8 mouse cellular contexts compared by ENCODE assay signal in the genomic region with DNA sequence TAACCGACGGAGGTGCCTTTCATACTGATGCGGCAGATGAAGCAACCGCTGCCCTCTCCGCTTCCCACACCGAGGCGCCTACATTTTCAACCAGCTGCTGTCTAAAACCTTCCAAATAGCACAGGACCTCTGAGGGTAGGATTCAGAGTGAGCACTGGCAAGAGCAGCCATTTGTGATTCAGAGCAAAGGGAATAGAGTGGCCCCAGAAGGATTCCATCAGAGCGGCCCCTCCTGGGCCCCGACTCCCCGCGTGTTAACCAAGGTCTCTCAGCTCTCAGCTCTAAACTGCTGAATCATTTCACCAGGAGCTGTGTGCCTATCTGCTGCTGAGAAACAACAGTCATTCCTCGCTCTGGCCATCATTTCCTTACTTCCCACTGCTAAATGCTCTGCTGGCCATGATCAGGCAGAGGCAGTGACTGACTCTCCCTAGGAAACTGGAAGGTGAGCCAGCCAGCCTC.
DNase-seq lines count a peak whose midpoint lies in the region; ATAC-seq lines count a peak whose summit lies in the region.

No protein-coding gene starts in this region.

- no peak overlapping the region for H3K4me3 ChIP-seq in forebrain, embryonic 16.5 days (replicated peaks; ENCODE audit: low read length)
- no peak overlapping the region for H3K4me3 ChIP-seq in hindbrain, embryonic 15.5 days
- no peak overlapping the region for H3K4me3 ChIP-seq in midbrain, embryonic 11.5 days (ENCODE audit: low read depth, low read length)

- DNase-seq in frontal cortex, postnatal 14 days (ENCODE audit: low spot score in 2 of 2), result no peak
- peak; percentile 54 for DNase-seq in brain, adult 2 months (ENCODE audit: low read depth, low spot score)
- DNase-seq in midbrain, embryonic 11.5 days (ENCODE audit: low spot score, missing footprints), result peak; percentile 85
- DNase-seq in kidney, postnatal 36 days, result no peak
- no peak for DNase-seq in thymus, postnatal 4 days

- WGBS in forebrain, embryonic 16.5 days, result 12% methylated on average over 12 of the region's 12 CpGs
- 13% methylated on average over 12 of the region's 12 CpGs for WGBS in hindbrain, embryonic 15.5 days
- WGBS in midbrain, embryonic 11.5 days, result 21% methylated on average over 12 of the region's 12 CpGs

- H3K9me3 ChIP-seq in forebrain, embryonic 16.5 days (ENCODE audit: control insufficient read depth, low read length), result no peaks in the 10 kb centered on the region
- no peaks in the 10 kb centered on the region for H3K9me3 ChIP-seq in hindbrain, embryonic 15.5 days
- no peaks in the 10 kb centered on the region for H3K9me3 ChIP-seq in midbrain, embryonic 11.5 days (ENCODE audit: control insufficient read depth, low read length)

- ATAC-seq in frontal cortex, adult (ENCODE audit: low TSS enrichment), result peak; percentile 68; the same call in 1 of the 2 replicates
- ATAC-seq in forebrain, embryonic 16.5 days, result 0 out of 2 replicates have a peak, but pooled peaks have one; percentile 33
- peak; percentile 51; the same call in 1 of the 2 replicates for ATAC-seq in hindbrain, embryonic 15.5 days (ENCODE audit: low FRiP score, low read depth)
- ATAC-seq in midbrain, embryonic 11.5 days (ENCODE audit: low FRiP score), result no peak

- no peaks in the 10 kb centered on the region for H3K36me3 ChIP-seq in forebrain, embryonic 16.5 days (ENCODE audit: control insufficient read depth, insufficient read depth)
- H3K36me3 ChIP-seq in hindbrain, embryonic 15.5 days, result no peaks in the 10 kb centered on the region
- H3K36me3 ChIP-seq in midbrain, embryonic 11.5 days (ENCODE audit: control insufficient read depth, insufficient read depth, low read length), result no peaks in the 10 kb centered on the region

- H3K4me2 ChIP-seq in forebrain, embryonic 16.5 days (ENCODE audit: low read length), result peak overlapping the region; percentile 21; the same call in 1 of the 2 replicates
- H3K4me2 ChIP-seq in hindbrain, embryonic 15.5 days, result peak overlapping the region; percentile 30; the same call in 1 of the 2 replicates
- H3K4me2 ChIP-seq in midbrain, embryonic 11.5 days, result peak overlapping the region; percentile 27

- H3K27ac ChIP-seq in forebrain, embryonic 16.5 days (ENCODE audit: low read length), result peak overlapping the region; percentile 3; the same call in 1 of the 2 replicates
- H3K27ac ChIP-seq in hindbrain, embryonic 15.5 days (replicated peaks), result peak overlapping the region; percentile 68
- H3K27ac ChIP-seq in midbrain, embryonic 11.5 days (ENCODE audit: low read depth, low read length), result peak overlapping the region; percentile 44; the same call in 1 of the 2 replicates

- H3K4me1 ChIP-seq in forebrain, embryonic 16.5 days (replicated peaks; ENCODE audit: control insufficient read depth, insufficient read depth, low read length), result peaks cover 10% of the 10 kb centered on the region
- peaks cover 14% of the 10 kb centered on the region for H3K4me1 ChIP-seq in hindbrain, embryonic 15.5 days (replicated peaks)
- H3K4me1 ChIP-seq in midbrain, embryonic 11.5 days (ENCODE audit: control insufficient read depth, insufficient read depth, low read length), result peaks cover 13% of the 10 kb centered on the region; the same call in 1 of the 2 replicates

- no peaks in the 10 kb centered on the region for H3K27me3 ChIP-seq in forebrain, embryonic 16.5 days (replicated peaks; ENCODE audit: control insufficient read depth, insufficient read depth, low read length)
- no peaks in the 10 kb centered on the region for H3K27me3 ChIP-seq in hindbrain, embryonic 15.5 days
- H3K27me3 ChIP-seq in midbrain, embryonic 11.5 days (ENCODE audit: control insufficient read depth, insufficient read depth, low read length), result no peaks in the 10 kb centered on the region

- 0 out of 2 replicates have a peak overlapping the region, but pooled peaks have one; percentile 33 for H3K9ac ChIP-seq in forebrain, embryonic 16.5 days (replicated peaks; ENCODE audit: low read depth, low read length)
- H3K9ac ChIP-seq in hindbrain, embryonic 15.5 days, result no peak overlapping the region
- H3K9ac ChIP-seq in midbrain, embryonic 11.5 days (ENCODE audit: low read length), result peak overlapping the region; percentile 42

Comparison
In these comparisons a context has a peak if more than half of its experiments do, and no peak if none do; other contexts are left out.
1. DNase-seq: peak in brain, adult 2 months (single experiment) and midbrain, embryonic 11.5 days (single experiment); none in frontal cortex, postnatal 14 days (0 of 2), kidney, postnatal 36 days (0 of 2) and thymus, postnatal 4 days (single experiment).
2. H3K27ac ChIP-seq: peak in every context shown above with its lines; median percentile 68 in hindbrain, embryonic 15.5 days; 44 in midbrain, embryonic 11.5 days; 3 in forebrain, embryonic 16.5 days.
3. Peak in every context shown above with its lines, with median percentiles within 50 percentile points of each other: H3K4me2 ChIP-seq.